Mouse (Mus musculus) cerebellum, adult (tissue): ENCODE measurements around the gene Dnaja3.

Experiments used
- ATAC-seq: cut with Nextera tagmentation; 2 replicates; pipeline ENCODE4 v1.9.2; 2017; ENCODE audit warnings: mild to moderate bottlenecking, moderate library complexity, mixed read lengths; ENCODE audit not compliant: insufficient number of reproducible peaks, low FRiP score, low TSS enrichment

The Dnaja3 gene

GRCm38 (mm10) chr16:4639831-4640237 lies at the start of gene Dnaja3, which contains the start of gene Vasn:
Gene Dnaja3, plus strand, starts transcription at chr16:4639989.
Gene Vasn, plus strand, starts transcription at chr16:4639941.
- no peak for ATAC-seq

GRCm38 (mm10) chr16:4590236-4590635 lies 49.6 kb upstream of the Dnaja3 start:
- ATAC-seq, result no peak

GRCm38 (mm10) chr16:4592909-4593875 lies 46.6 kb upstream of the Dnaja3 start:
- peak; percentile 62; the same call in 1 of the 2 replicates for ATAC-seq

- ATAC-seq, result no peak
These were observed 45.6 kb upstream of the Dnaja3 start, which contains the start of gene Glis2 for GRCm38 (mm10) chr16:4593971-4594813. Gene Glis2, plus strand, starts transcription at chr16:4594713.

DNA sequence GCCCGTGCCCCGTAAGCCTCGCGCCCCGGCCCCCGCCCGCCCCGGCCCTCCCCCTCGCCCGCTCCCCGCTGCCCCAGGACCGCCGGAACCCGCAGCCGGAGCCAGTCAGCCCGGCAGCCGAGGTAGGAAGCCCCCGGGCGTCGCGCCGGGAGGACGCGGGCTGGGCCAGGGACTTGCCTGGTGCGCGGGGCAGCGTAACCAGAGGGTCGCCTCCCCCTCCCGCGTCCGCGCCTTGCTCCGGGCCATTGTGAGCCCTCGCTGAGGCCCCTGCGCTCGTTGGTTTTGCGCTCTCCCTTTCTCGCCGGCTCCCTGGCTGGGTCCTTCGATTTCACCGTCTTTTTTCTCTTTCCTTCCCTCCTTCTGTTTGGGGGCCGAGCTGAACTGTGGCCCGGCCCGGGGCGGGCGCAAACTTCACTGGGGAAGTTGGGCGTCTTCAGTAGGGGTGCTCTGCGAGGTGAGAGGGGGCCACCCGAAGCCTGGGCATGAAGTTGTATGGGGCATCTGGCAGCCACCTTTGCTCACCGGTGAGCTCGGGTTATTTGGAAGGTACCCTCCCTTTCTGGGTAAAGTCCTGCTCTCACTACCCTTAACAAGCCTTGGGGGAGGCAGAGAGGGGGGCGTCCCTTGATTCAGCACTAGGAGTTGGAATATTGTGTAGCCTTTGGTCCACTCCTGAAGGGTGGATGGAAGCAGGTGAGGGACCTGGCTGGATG lies 44.8 kb upstream of the Dnaja3 start:
- ATAC-seq, result no peak

- no peak for ATAC-seq
These were observed 44.2 kb upstream of the Dnaja3 start for GRCm38 (mm10) chr16:4595527-4595963.

GRCm38 (mm10) chr16:4596141-4596728 lies 43.6 kb upstream of the Dnaja3 start:
- ATAC-seq, result no peak

GRCm38 (mm10) chr16:4596836-4597235 lies 43.0 kb upstream of the Dnaja3 start:
- ATAC-seq, result no peak

DNA sequence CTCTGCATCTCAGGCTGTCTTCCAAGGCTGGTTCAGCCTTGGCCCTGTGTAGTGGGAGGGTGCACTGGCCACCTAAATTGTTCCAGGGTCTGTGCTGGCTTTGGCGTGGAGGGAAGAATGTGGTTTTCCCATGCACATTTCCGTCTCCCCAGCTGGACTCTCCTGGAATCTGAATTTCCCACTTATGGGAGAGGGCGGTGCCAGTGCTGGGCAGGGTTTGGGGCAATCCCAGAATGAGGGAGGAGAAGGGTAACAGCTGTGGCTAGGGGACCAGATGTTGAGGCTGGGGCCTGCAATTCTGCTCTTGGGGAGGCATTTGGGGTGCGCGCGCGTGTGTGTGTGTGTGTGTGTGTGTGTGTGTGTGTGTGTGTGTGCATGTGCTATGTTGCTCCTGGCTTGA lies 42.5 kb upstream of the Dnaja3 start:
- ATAC-seq, result no peak

DNA sequence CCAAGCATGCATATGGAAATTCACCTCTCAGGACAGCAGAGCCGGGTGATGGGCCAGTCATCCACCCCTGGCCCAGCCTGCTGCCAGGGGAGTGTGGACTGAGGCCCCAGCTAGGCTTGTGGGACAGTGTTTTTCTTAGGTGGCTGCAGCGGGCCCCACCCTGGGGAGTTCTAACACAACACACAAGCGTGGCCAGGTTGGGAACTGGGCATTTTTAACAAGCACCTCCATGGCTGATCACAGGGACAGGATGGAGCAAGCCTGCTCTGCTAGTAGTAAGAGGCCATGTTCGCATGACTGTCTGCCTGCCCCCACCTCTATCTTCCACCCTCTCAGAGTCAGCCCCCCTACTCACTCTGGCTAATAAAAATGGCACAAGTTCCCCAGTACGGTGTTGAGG lies 41.7 kb upstream of the Dnaja3 start:
- ATAC-seq, result no peak

GRCm38 (mm10) chr16:4598891-4599543 lies 40.8 kb upstream of the Dnaja3 start:
- ATAC-seq, result no peak

GRCm38 (mm10) chr16:4599616-4600015 lies 40.2 kb upstream of the Dnaja3 start:
- ATAC-seq, result no peak

- no peak for ATAC-seq
These were observed 39.0 kb upstream of the Dnaja3 start for GRCm38 (mm10) chr16:4600701-4601310.

DNA sequence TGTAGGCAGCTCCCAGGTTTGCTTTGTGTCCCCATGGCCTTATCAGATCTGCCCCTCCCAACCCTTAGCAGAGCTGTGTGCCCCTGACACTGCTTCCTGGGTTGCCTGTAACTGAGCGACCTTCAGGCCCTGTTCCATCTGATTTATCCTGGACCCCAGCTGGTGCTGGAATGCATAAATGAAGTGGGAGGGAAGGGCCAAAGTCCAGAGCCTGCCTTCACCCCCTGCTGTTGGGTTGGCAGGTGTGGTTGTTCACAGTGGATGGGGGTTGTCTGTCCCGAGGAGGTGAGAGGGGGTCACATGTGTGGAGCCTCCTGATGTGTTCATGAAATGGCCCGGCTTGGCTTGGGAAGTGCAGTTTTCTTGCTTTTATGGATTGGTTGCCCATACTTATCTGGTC lies 37.6 kb upstream of the Dnaja3 start:
- no peak for ATAC-seq

- ATAC-seq, result no peak
These were observed 36.9 kb upstream of the Dnaja3 start for GRCm38 (mm10) chr16:4602766-4603452.

- no peak for ATAC-seq
These were observed 36.3 kb upstream of the Dnaja3 start for GRCm38 (mm10) chr16:4603453-4603837.

DNA sequence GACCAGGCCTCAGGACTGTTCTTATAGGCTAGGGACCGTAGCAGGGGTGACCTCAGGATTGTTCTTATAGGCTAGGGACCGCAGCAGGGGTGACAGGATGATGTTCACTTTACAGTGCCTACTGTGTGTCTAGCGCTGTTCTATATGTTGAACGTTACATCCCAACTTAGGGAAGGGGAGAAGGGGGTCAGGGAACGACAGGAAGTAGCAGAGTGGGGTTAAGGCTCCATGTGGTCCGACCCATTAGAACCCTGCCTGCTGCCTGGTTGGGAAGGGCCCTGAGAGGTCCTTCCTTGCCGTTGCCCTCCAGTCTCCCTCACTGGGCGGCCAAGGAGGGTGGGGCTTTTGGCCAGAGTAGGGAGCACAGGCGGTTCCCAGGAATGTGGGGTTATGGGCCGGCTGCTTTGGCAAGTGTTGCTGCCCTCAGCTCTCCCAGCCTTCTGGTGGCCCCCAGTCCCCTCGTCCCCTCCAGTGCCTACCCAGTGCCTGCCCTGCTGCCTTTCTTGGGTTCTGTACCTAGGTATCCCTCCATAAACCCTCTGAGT lies 35.4 kb upstream of the Dnaja3 start:
- ATAC-seq, result no peak

GRCm38 (mm10) chr16:4605514-4606131 lies 34.2 kb upstream of the Dnaja3 start:
- ATAC-seq, result no peak
